ENCODE assay signal across 12 mouse cellular contexts in the genomic region with DNA sequence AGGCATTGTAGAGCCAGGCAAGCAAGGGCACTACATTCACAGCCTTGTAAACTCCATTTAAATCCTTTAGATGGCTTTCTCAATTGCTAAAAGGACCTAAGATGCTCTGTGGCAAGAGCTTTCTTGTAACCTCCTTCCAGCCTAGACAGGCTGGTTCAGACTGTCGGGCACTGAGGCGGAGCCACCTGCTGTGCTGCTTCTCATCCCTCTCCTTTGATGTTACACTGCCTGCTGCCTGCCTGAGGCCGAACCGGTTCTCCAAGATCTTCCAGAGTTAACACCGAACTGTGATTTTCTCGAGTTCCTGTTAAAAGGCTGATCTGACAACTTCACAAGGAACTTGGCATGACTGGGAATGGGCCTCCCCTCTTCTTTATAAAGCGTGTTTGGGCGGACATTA. TPM values are rescaled to one million over a fixed set of nuclear protein-coding genes. Genes with fewer than 3 reads are reported as not detected.
DNase-seq lines count a peak whose midpoint lies in the region; ATAC-seq lines count a peak whose summit lies in the region.
"Had no signal": no experiment of that assay in that cellular context is flagged by ENCODE, and none has a peak within 500 bp of the region (broad histone marks: within the 10 kb centered on the region; RNA-seq: fewer than 3 reads in every experiment).

No protein-coding gene starts in this region.

- intact Hi-C loops in heart, postnatal 25 days (cut with DNase I) = loop anchor here (5.0 kb wide), 1 partner anchor 739 kb away; no protein-coding TSS in a partner anchor

- H3K27ac ChIP-seq in kidney, embryonic 14.5 days (ENCODE audit: low read depth, low read length) = peak overlapping the region; percentile 76; the same call in 1 of the 2 replicates
- H3K27ac ChIP-seq in midbrain, embryonic 16.5 days (ENCODE audit: low read length) = peak overlapping the region; percentile 17; the same call in 1 of the 2 replicates

- 0 out of 2 replicates have a peak, but pooled peaks cover 3% of the 10 kb centered on the region for H3K9me3 ChIP-seq in kidney, embryonic 14.5 days (ENCODE audit: control insufficient read depth, low read length)
- H3K9me3 ChIP-seq in midbrain, embryonic 16.5 days (replicated peaks; ENCODE audit: control insufficient read depth, low read length, poor library complexity, severe bottlenecking) = no peaks in the 10 kb centered on the region

- H3K36me3 ChIP-seq in kidney, embryonic 14.5 days (ENCODE audit: control insufficient read depth, insufficient read depth, low read length) = no peaks in the 10 kb centered on the region
- no peaks in the 10 kb centered on the region for H3K36me3 ChIP-seq in midbrain, embryonic 16.5 days (ENCODE audit: control insufficient read depth, insufficient read depth, low read length)

- peak overlapping the region; percentile 5; the same call in 1 of the 2 replicates for H3K4me2 ChIP-seq in kidney, embryonic 14.5 days (replicated peaks; ENCODE audit: low read depth, low read length)
- H3K4me2 ChIP-seq in midbrain, embryonic 16.5 days (ENCODE audit: low read length) = no peak overlapping the region

- H3K4me1 ChIP-seq in kidney, embryonic 14.5 days (ENCODE audit: control insufficient read depth, insufficient read depth, low read length) = peaks cover 8% of the 10 kb centered on the region; the same call in 1 of the 2 replicates
- H3K4me1 ChIP-seq in midbrain, embryonic 16.5 days (ENCODE audit: control insufficient read depth, insufficient read depth, low read length) = 0 out of 2 replicates have a peak, but pooled peaks cover 2% of the 10 kb centered on the region

- DNase-seq in kidney, adult 8-10 months = no peak
- DNase-seq in brain, adult 2 months (ENCODE audit: low read depth, low spot score) = peak; percentile 13
- DNase-seq in forelimb bud, embryonic 11.5 days (ENCODE audit: low read depth, low spot score) = peak; percentile 20
- no peak for DNase-seq in heart, postnatal 25 days (ENCODE audit: low spot score)
- no peak for DNase-seq in frontal cortex, postnatal 36 days (ENCODE audit: low spot score in 2 of 2)
- no peak for DNase-seq in frontal cortex, adult 2 months (ENCODE audit: extremely low spot score in 1 of 2, low spot score in 1 of 2)
- DNase-seq: gastrocnemius, postnatal 36 days had no signal

- 17% methylated on average over 8 of the region's 8 CpGs for WGBS in kidney, embryonic 14.5 days
- WGBS in midbrain, embryonic 16.5 days = 15% methylated on average over 8 of the region's 8 CpGs

- H3K27me3 ChIP-seq in kidney, embryonic 14.5 days (ENCODE audit: control insufficient read depth, insufficient read depth, low read length) = no peaks in the 10 kb centered on the region
- no peaks in the 10 kb centered on the region for H3K27me3 ChIP-seq in midbrain, embryonic 16.5 days (ENCODE audit: control insufficient read depth, insufficient read depth, low read depth, low read length)

- H3K4me3 ChIP-seq in kidney, embryonic 14.5 days (ENCODE audit: low read length) = no peak overlapping the region
- no peak overlapping the region for H3K4me3 ChIP-seq in midbrain, embryonic 16.5 days (ENCODE audit: low read depth, low read length)

- peak; percentile 46; the same call in 1 of the 2 replicates for ATAC-seq in kidney, embryonic 14.5 days (ENCODE audit: low FRiP score, low TSS enrichment)
- 0 out of 2 replicates have a peak, but pooled peaks have one; percentile 42 for ATAC-seq in midbrain, embryonic 16.5 days

- H3K9ac ChIP-seq in kidney, embryonic 14.5 days (ENCODE audit: low read depth, low read length) = no peak overlapping the region
- H3K9ac ChIP-seq in midbrain, embryonic 16.5 days (ENCODE audit: low read depth, low read length) = no peak overlapping the region

RNA-seq across cellular contexts. Expression of gene Ceacam2, which starts 36.2 kb away (rescaled TPM):
- 0.07 TPM in 1 of 2 replicates, not detected in the other for polyA plus RNA-seq in kidney, embryonic 14.5 days (2014; fragmentation: Nextera tagmentation; extraction: Ambion mirVana)
- 0.32 TPM in 1 of 2 replicates, not detected in the other for polyA plus RNA-seq in midbrain, embryonic 16.5 days (2015; fragmentation: Nextera tagmentation; extraction: Ambion mirVana)
- total RNA-seq in heart, postnatal 25 days (2021) = 1 to 10 TPM; 2.2 to 2.4 TPM
- polyA plus RNA-seq in frontal cortex, adult 2 months (2012; rRNA removed) = 0.16 and 0.21 TPM in 2 replicates
- total RNA-seq: CH12.LX had no signal

RNA-seq across cellular contexts. Expression of gene Erich4, which starts 39.8 kb away (rescaled TPM):
- 0.29 and 0.32 TPM in 2 replicates for polyA plus RNA-seq in kidney, embryonic 14.5 days (2014; fragmentation: Nextera tagmentation; extraction: Ambion mirVana)
- not detected in 2 replicates for polyA plus RNA-seq in midbrain, embryonic 16.5 days (2015; fragmentation: Nextera tagmentation; extraction: Ambion mirVana)
- total RNA-seq in heart, postnatal 25 days (2021) = under 1 TPM in 1 of 2 experiments, not detected in 1; 0.29 TPM
- 0.15 and 0.36 TPM in 2 replicates for polyA plus RNA-seq in frontal cortex, adult 2 months (2012; rRNA removed)
- total RNA-seq: CH12.LX; gastrocnemius, postnatal 36 days; left cerebral cortex, postnatal 14 days; megakaryocyte progenitor cell, adult 5-6 weeks had no signal

RNA-seq across cellular contexts. Expression of gene Dmac2, which starts 43.3 kb away (rescaled TPM):
- polyA plus RNA-seq in kidney, embryonic 14.5 days (2014; fragmentation: Nextera tagmentation; extraction: Ambion mirVana) = 41.0 and 50.2 TPM in 2 replicates
- polyA plus RNA-seq in midbrain, embryonic 16.5 days (2015; fragmentation: Nextera tagmentation; extraction: Ambion mirVana) = 44.5 and 48.7 TPM in 2 replicates
- 10 to 100 TPM; 60.4 to 65.0 TPM for total RNA-seq in heart, postnatal 25 days (2021)
- 78.7 and 82.1 TPM in 2 replicates for polyA plus RNA-seq in frontal cortex, adult 2 months (2012; rRNA removed)

RNA-seq across cellular contexts. Expression of gene B3gnt8, which starts 50.6 kb away (rescaled TPM):
- polyA plus RNA-seq in kidney, embryonic 14.5 days (2014; fragmentation: Nextera tagmentation; extraction: Ambion mirVana) = 4.5 and 5.2 TPM in 2 replicates
- 0.64 and 0.73 TPM in 2 replicates for polyA plus RNA-seq in midbrain, embryonic 16.5 days (2015; fragmentation: Nextera tagmentation; extraction: Ambion mirVana)
- total RNA-seq in heart, postnatal 25 days (2021) = 1 to 10 TPM; 2.3 to 4.2 TPM
- 0.95 and 1.1 TPM in 2 replicates for polyA plus RNA-seq in frontal cortex, adult 2 months (2012; rRNA removed)

Comparison
In these comparisons a context has a peak if more than half of its experiments do, and no peak if none do; other contexts are left out.
1. DNase-seq: peak in brain, adult 2 months (single experiment) and forelimb bud, embryonic 11.5 days (single experiment); none in kidney, adult 8-10 months (0 of 2), heart, postnatal 25 days (single experiment), frontal cortex, postnatal 36 days (0 of 2) and frontal cortex, adult 2 months (0 of 2).